Mouse (Mus musculus) ZHBTc4 (cell line): ENCODE measurements around the gene Itgb5.

ENCODE experiments used
- DNase-seq: peaks from one replicate; pipeline ENCODE4 v3.0.0-alpha.2; 2011; ENCODE audit warnings: low read depth, low spot score

Itgb5 gene

GRCm38 (mm10) chr16:33832057-33832456 is 2.6 kb downstream of the Itgb5 start:
- DNase-seq: no peak

- DNase-seq: no peak
Observed at GRCm38 (mm10) chr16:33832728-33833428, 3.4 kb downstream of the Itgb5 start.

GRCm38 (mm10) chr16:33833429-33833753 is 3.9 kb downstream of the Itgb5 start:
- no peak for DNase-seq

- peak; percentile 77 for DNase-seq
Observed at GRCm38 (mm10) chr16:33833781-33834482, 4.5 kb downstream of the Itgb5 start.

- no peak for DNase-seq
Observed at GRCm38 (mm10) chr16:33836676-33837075, 7.2 kb downstream of the Itgb5 start.

- DNase-seq: no peak
Observed at GRCm38 (mm10) chr16:33837191-33837590, 7.7 kb downstream of the Itgb5 start.

- DNase-seq: no peak
Observed at GRCm38 (mm10) chr16:33840616-33841015, 11.2 kb downstream of the Itgb5 start.

GRCm38 (mm10) chr16:33842081-33842880 is 12.8 kb downstream of the Itgb5 start:
- DNase-seq: no peak

- peak; percentile 94 for DNase-seq
Observed at GRCm38 (mm10) chr16:33844150-33844611, 14.7 kb downstream of the Itgb5 start.

GRCm38 (mm10) chr16:33844866-33845265 is 15.4 kb downstream of the Itgb5 start:
- peak; percentile 78 for DNase-seq

GRCm38 (mm10) chr16:33853271-33853670 is 23.8 kb downstream of the Itgb5 start:
- no peak for DNase-seq

GRCm38 (mm10) chr16:33858766-33859165 is 29.3 kb downstream of the Itgb5 start:
- DNase-seq: no peak

- DNase-seq: no peak
Observed at GRCm38 (mm10) chr16:33859380-33859779, 29.9 kb downstream of the Itgb5 start.

GRCm38 (mm10) chr16:33859988-33860700 is 30.7 kb downstream of the Itgb5 start:
- DNase-seq: no peak

- DNase-seq: no peak
Observed at GRCm38 (mm10) chr16:33862406-33862805, 32.9 kb downstream of the Itgb5 start.

GRCm38 (mm10) chr16:33863208-33863751 is 33.8 kb downstream of the Itgb5 start:
- no peak for DNase-seq

- DNase-seq: no peak
Observed at GRCm38 (mm10) chr16:33870224-33870785, 40.8 kb downstream of the Itgb5 start.

- DNase-seq: no peak
Observed at GRCm38 (mm10) chr16:33870988-33871758, 41.7 kb downstream of the Itgb5 start.

GRCm38 (mm10) chr16:33871865-33872443 is 42.5 kb downstream of the Itgb5 start:
- DNase-seq: no peak

GRCm38 (mm10) chr16:33873282-33873681 is 43.8 kb downstream of the Itgb5 start:
- no peak for DNase-seq
